Mouse (Mus musculus) heart, adult 2 months (tissue): Measurements from ENCODE around the gene Cdc42.

Source experiments
- CTCF ChIP-seq: fragments of 200-600 bp; IDR thresholded peaks from 2 replicates; pipeline ENCODE4 v1.8.1; 2022; ENCODE audit warnings: antibody characterized with exemption, mild to moderate bottlenecking, moderate library complexity
- EP300 ChIP-seq: fragments of 200-500 bp; IDR thresholded peaks from 2 replicates; pipeline ENCODE4 v1.6.1; 2011; ENCODE audit warnings: low read depth, low read length, control low read depth; ENCODE audit not compliant: insufficient read depth
- POLR2A ChIP-seq: fragments of 200-500 bp; IDR thresholded peaks from 2 replicates; pipeline ENCODE4 v1.6.1; 2011; ENCODE audit warnings: mild to moderate bottlenecking, low read depth, low read length, control low read depth; ENCODE audit not compliant: insufficient read depth

GRCm38 (mm10) chr4:137277600-137278143, 79.8 kb downstream of the Cdc42 start:
- TF ChIP-seq CTCF (no peak), POLR2A (no peak), EP300 (no peak)
